Mouse (Mus musculus) brain, embryonic 14.5 days (tissue): ENCODE results near the gene Psmb3.
"Not testable (repeated sequence)": the region's sequence is repeated elsewhere in the genome, so short reads cannot be mapped to it uniquely, and the experiment has no call there.

Experiments used
- CTCF ChIP-seq: fragments of 200-500 bp; IDR thresholded peaks from 2 replicates; pipeline ENCODE4 v1.5.1; 2012; ENCODE audit warnings: inconsistent platforms, mild to moderate bottlenecking, moderate library complexity, borderline replicate concordance; ENCODE audit not compliant: insufficient read depth, insufficient read length; ENCODE audit errors: extremely low read depth
- POLR2A ChIP-seq: fragments of 200-500 bp; IDR thresholded peaks from 2 replicates; pipeline ENCODE4 v1.6.1; 2012; ENCODE audit warnings: mild to moderate bottlenecking, inconsistent platforms, borderline replicate concordance; ENCODE audit not compliant: poor library complexity, insufficient read depth, insufficient read length, severe bottlenecking; ENCODE audit errors: extremely low read depth

GRCm38 (mm10) chr11:97734810-97735209 is 31.6 kb downstream of the Psmb3 start:
- not testable (repeated sequence) for TF ChIP-seq CTCF, POLR2A
